Mouse (Mus musculus): ENCODE measurements around the gene Etl4. TPM values are rescaled to one million over a fixed set of nuclear protein-coding genes. Genes with fewer than 3 reads are reported as not detected.

Etl4 gene
- total RNA-seq, 2 experiments from 2014 or later = 95.1 to 97.2 TPM

- intact Hi-C loops (cut with DNase I) = no loop called here
- DNase-seq (ENCODE audit: extremely low spot score in 1 of 2, low spot score in 2 of 2) = no peak
Observed at GRCm38 (mm10) chr2:20830882-20831281, 921.3 kb downstream of the Etl4 start.

GRCm38 (mm10) chr2:20831608-20832406, 922.2 kb downstream of the Etl4 start:
- intact Hi-C loops (cut with DNase I) = no loop called here
- DNase-seq (ENCODE audit: extremely low spot score in 1 of 2, low spot score in 2 of 2) = no peak

GRCm38 (mm10) chr2:20849346-20849745, 939.8 kb downstream of the Etl4 start:
- intact Hi-C loops (cut with DNase I) = no loop called here
- DNase-seq (ENCODE audit: extremely low spot score in 1 of 2, low spot score in 2 of 2) = no peak

Small RNA genes lying within 50 kb of the gene (microRNA-seq; reads per million reads assigned to microRNA genes)
- gene Gm44457 = not detected
